ENCODE assay signal across 14 mouse cellular contexts in genomic region chr17:14779356-14779755, GRCm38 (mm10).
DNase-seq lines count a peak whose midpoint lies in the region; ATAC-seq lines count a peak whose summit lies in the region.
"Had no signal": no experiment of that assay in that cellular context is flagged by ENCODE, and none has a peak within 500 bp of the region (broad histone marks: within the 10 kb centered on the region; RNA-seq: fewer than 3 reads in every experiment).

No protein-coding gene starts in this region.

- peak; percentile 8 to 24 for DNase-seq in cerebellum, postnatal 14 days
- no peak for DNase-seq in cerebellum, adult 11 months
- DNase-seq in lung, postnatal 10 days = peak; percentile 41
- DNase-seq in lung, postnatal 4 days = no peak
- DNase-seq in adrenal gland, adult 8-10 months = peak; percentile 12
- DNase-seq in gastrocnemius, postnatal 14 days = peak; percentile 32
- DNase-seq in embryo, embryonic 10 days (ENCODE audit: low spot score) = no peak
- DNase-seq: B cell, adult 2 months; cerebellum, adult 8-10 months; kidney, adult 11 months; lung, embryonic 14.5 days; right cerebral cortex, postnatal 14 days; thymus, adult 18-20 months had no signal

- ATAC-seq in cerebellum, adult (ENCODE audit: insufficient number of reproducible peaks, low FRiP score, low TSS enrichment) = no peak

- intact Hi-C loops in gastrocnemius, postnatal 14 days (cut with DNase I; ENCODE audit: low total_unique reads) = no loop called here

Comparison
In these comparisons a context has a peak if more than half of its experiments do, and no peak if none do; other contexts are left out.
1. DNase-seq: peak in cerebellum, postnatal 14 days (2 of 2), lung, postnatal 10 days (single experiment), adrenal gland, adult 8-10 months (single experiment) and gastrocnemius, postnatal 14 days (single experiment); none in cerebellum, adult 11 months (single experiment), lung, postnatal 4 days (0 of 2) and embryo, embryonic 10 days (single experiment).